Mouse (Mus musculus) midbrain, embryonic 15.5 days (tissue): ENCODE results near the gene Cchcr1. TPM values are rescaled to one million over a fixed set of nuclear protein-coding genes. Genes with fewer than 3 reads are reported as not detected.
A peak's percentile ranks its signal among the peaks of the same experiment; 100 is the strongest.

Experiments
- ATAC-seq: fragments of 200-750 bp; cut with Nextera tagmentation; replicated peaks from 2 replicates; pipeline ENCODE4 v1.8.0; 2017; ENCODE audit warnings: moderate TSS enrichment
- H3K27ac ChIP-seq: fragments of 300-500 bp; sonication (generic); 2 replicates; pipeline ENCODE4 v1.5.1; 2015; ENCODE audit warnings: mild to moderate bottlenecking, inconsistent platforms
- H3K27me3 ChIP-seq: fragments of 300-500 bp; sonication (generic); replicated peaks from 2 replicates; pipeline ENCODE4 v1.6.1; 2015; ENCODE audit warnings: inconsistent platforms
- H3K36me3 ChIP-seq: fragments of 300-500 bp; sonication (generic); replicated peaks from 2 replicates; pipeline ENCODE4 v1.6.1; 2015; ENCODE audit warnings: inconsistent platforms
- H3K4me1 ChIP-seq: fragments of 300-500 bp; sonication (generic); 2 replicates; pipeline ENCODE4 v1.6.1; 2015; ENCODE audit warnings: inconsistent platforms
- H3K4me2 ChIP-seq: fragments of 300-500 bp; sonication (generic); 2 replicates; pipeline ENCODE4 v1.6.1; 2015; ENCODE audit warnings: inconsistent platforms, mild to moderate bottlenecking, moderate library complexity
- H3K4me3 ChIP-seq: fragments of 300-500 bp; sonication (generic); 2 replicates; pipeline ENCODE4 v1.5.1; 2015; ENCODE audit warnings: mild to moderate bottlenecking, inconsistent platforms
- H3K9ac ChIP-seq: fragments of 300-500 bp; sonication (generic); 2 replicates; pipeline ENCODE4 v1.6.1; 2015; ENCODE audit warnings: mild to moderate bottlenecking, inconsistent platforms
- H3K9me3 ChIP-seq: fragments of 300-500 bp; sonication (generic); 2 replicates; pipeline ENCODE4 v1.6.1; 2016; ENCODE audit warnings: inconsistent platforms
- WGBS: fragments of 180-500 bp; shearing (Covaris S2); methylation state at CpG from one replicate; pipeline ENCODE4 v1.1.7; 2015; ENCODE audit warnings: mixed read lengths; 5-methylcytosine and 5-hydroxymethylcytosine counted together
- polyA plus RNA-seq: library from polyadenylated mRNA; unstranded; fragments of >200 nt; fragmentation: Nextera tagmentation; extraction: Ambion mirVana; gene quantifications from 2 replicates; pipeline ENCODE4 v1.2.1, GENCODE M21; 2015

Cchcr1 gene
- polyA plus RNA-seq, 1 experiment from 2014 or later, result 3.7 TPM

DNA sequence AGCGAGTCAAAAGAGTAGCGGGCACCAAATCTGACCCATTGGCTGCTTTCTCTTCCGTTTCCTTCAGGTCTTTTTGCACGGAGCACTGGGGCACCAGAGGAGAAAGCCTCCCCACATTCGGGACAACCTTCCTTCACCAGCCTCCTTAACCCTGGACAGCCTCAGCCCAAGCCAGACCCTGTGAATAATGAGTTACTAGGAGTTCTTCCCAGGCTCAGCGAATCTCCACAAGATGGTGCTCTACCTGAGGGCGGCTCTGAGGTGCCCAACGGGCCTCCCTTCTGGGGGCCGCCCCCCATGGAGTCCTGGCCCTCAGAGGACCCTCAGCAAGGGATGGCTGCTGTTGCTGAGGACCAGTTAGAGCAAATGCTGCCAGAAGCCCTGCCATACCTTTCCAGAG lies 50.9 kb downstream of the Cchcr1 start:
- H3K9ac ChIP-seq, result no peak overlapping the region
- peaks cover 13% of the 10 kb centered on the region for H3K4me1 ChIP-seq
- no peak overlapping the region for H3K4me2 ChIP-seq
- H3K9me3 ChIP-seq, result no peaks in the 10 kb centered on the region
- H3K4me3 ChIP-seq, result no peak overlapping the region
- H3K27me3 ChIP-seq, result peaks cover 12% of the 10 kb centered on the region; the same call in 1 of the 2 replicates
- no peaks in the 10 kb centered on the region for H3K36me3 ChIP-seq
- H3K27ac ChIP-seq, result no peak overlapping the region
- ATAC-seq, result no peak
- 27% methylated on average over 9 of the region's 9 CpGs for WGBS

DNA sequence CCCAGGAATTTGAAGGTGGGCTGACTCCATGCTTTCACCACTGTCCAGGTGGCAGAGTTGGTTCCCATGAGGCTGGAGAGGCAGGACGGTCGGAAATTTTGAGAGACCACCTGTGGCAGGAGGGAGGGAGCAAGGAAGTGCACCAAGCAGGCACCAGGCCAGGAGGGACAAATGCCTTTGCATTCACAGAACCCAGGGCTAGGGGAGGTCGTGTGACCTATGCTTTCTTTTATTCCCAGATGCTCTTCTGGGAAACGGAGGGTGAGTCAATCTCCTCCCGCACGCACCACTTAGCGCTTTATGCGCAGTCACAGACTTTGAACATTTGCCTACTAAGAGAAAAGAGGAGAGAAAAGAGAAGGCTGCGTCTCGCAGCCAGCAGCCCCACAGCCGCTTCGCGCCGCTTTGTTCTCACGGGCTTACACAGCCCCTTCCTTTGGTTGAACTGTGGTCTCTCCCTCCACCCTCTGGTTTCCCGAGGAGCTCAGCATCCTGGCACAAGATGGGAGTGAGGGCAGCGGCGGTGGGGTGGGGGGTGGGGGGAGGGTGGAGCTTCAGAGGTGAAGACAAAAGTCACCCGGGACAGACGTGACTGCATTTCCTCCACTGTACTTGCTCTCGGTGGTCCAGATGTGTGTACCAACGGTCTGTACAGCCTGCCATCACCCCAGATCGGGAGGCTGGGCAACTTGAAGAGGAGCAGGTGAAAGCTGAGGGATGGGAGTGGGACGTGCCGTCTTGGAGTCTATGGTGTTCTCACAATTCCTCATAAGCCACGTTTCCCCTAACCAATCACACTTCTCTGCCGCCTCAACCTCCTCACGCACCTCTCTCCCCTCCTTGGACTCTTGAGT lies 52.4 kb downstream of the Cchcr1 start:
- peak overlapping the region; percentile 31 for H3K4me3 ChIP-seq
- peaks cover 13% of the 10 kb centered on the region for H3K4me1 ChIP-seq
- H3K27me3 ChIP-seq, result peaks cover 12% of the 10 kb centered on the region; the same call in 1 of the 2 replicates
- no peaks in the 10 kb centered on the region for H3K36me3 ChIP-seq
- H3K27ac ChIP-seq, result no peak overlapping the region
- H3K9me3 ChIP-seq, result no peaks in the 10 kb centered on the region
- peak overlapping the region; percentile 63 for H3K4me2 ChIP-seq
- WGBS, result 2% methylated on average over 28 of the region's 28 CpGs
- peak; percentile 66; the same call in 1 of the 2 replicates for ATAC-seq
- peak overlapping the region; percentile 27; the same call in 1 of the 2 replicates for H3K9ac ChIP-seq

DNA sequence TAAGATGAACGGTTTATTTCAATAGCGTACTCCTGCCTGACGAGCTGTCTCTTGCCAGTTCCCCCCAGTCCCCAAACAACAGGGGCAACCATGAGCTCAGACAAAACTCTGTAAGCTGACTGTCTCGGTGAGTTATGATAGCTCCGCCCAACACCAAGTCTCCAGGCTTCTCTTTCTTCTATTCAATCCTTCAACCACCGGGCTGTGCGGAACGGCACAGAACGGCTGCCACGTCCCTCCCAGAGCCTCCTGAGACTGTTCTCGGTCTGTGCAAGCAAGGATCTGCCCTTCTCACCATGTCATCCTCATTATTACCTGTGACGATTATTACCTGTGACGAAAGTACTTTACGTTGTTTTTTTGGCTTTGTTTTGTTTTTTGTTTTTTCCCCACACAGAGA lies 53.9 kb downstream of the Cchcr1 start:
- Histone ChIP-seq H3K9me3 (no peaks in the 10 kb centered on the region), H3K27me3 (peaks cover 12% of the 10 kb centered on the region; the same call in 1 of the 2 replicates), H3K27ac (no peak overlapping the region), H3K4me3 (no peak overlapping the region), H3K36me3 (no peaks in the 10 kb centered on the region), H3K4me1 (peaks cover 13% of the 10 kb centered on the region), H3K9ac (no peak overlapping the region), H3K4me2 (no peak overlapping the region)
- no peak for ATAC-seq
- 71% methylated on average over 14 of the region's 14 CpGs for WGBS

DNA sequence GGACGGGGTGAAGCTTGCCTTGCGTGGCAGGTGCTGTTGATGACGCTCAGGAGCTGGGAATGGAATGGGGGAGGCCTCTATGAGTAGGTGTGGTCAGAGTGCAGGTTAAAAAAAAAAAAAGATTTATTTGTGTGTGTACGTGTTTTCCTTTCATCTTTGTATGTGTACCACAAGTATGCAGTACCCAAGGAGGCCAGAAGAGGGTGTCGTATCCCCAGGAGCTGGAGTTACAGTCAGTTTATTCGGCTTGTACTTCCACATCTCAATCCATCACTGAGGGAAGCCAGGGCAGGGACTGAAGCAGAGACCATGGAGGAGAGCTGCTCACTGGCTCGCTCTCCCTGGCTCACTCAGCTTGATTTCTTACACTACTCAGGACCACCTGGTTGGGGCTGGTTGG lies 54.6 kb downstream of the Cchcr1 start:
- peaks cover 13% of the 10 kb centered on the region for H3K4me1 ChIP-seq
- H3K9me3 ChIP-seq, result no peaks in the 10 kb centered on the region
- peaks cover 12% of the 10 kb centered on the region; the same call in 1 of the 2 replicates for H3K27me3 ChIP-seq
- H3K36me3 ChIP-seq, result no peaks in the 10 kb centered on the region
- WGBS, result 98% methylated on average over 7 of the region's 7 CpGs
- H3K27ac ChIP-seq, result no peak overlapping the region
- H3K4me2 ChIP-seq, result no peak overlapping the region
- no peak overlapping the region for H3K9ac ChIP-seq
- no peak for ATAC-seq
- H3K4me3 ChIP-seq, result no peak overlapping the region

DNA sequence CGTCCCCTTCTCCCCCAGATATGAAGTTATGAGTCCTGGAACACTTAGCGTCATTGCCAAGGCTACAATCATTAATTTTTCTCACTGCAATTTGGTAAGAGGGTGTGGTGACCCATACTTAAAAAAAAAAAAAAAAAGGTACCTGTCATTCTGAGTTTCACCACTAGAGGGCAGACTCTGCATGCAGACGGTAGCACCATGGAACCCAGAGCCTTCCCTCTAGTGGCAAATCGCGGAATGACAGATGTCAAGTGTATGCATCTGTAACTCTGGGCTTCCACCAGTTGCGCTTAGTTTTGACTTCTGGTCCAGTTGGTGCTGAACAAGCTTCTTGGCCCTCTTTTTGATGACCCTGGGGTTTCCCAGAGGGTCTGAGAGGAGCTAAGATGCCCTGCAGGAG lies 61.3 kb downstream of the Cchcr1 start:
- Histone ChIP-seq H3K9ac (no peak overlapping the region), H3K4me1 (no peaks in the 10 kb centered on the region), H3K27ac (no peak overlapping the region), H3K4me2 (no peak overlapping the region), H3K9me3 (no peaks in the 10 kb centered on the region), H3K36me3 (no peaks in the 10 kb centered on the region), H3K27me3 (no peaks in the 10 kb centered on the region), H3K4me3 (no peak overlapping the region)
- WGBS, result 18% methylated on average over 6 of the region's 6 CpGs
- no peak for ATAC-seq

Other genes starting within 250 kb of the Cchcr1 start
- 0.54 and 0.70 TPM in 2 replicates for gene H2-Q1, start 196.7 kb upstream of the Cchcr1 start, polyA plus RNA-seq
- gene H2-Q2, start 174.9 kb upstream of the Cchcr1 start, polyA plus RNA-seq, result 3.0 and 3.8 TPM in 2 replicates
- 0.88 and 1.3 TPM in 2 replicates for gene H2-Q4, start 137.5 kb upstream of the Cchcr1 start, polyA plus RNA-seq
- gene H2-Q6, start 92.2 kb upstream of the Cchcr1 start, polyA plus RNA-seq, result 0.89 and 1.1 TPM in 2 replicates
- 2.7 and 4.0 TPM in 2 replicates for gene H2-Q7, start 77.9 kb upstream of the Cchcr1 start, polyA plus RNA-seq
- gene H2-Q10, start 47.0 kb upstream of the Cchcr1 start, polyA plus RNA-seq, result 0.26 and 1.6 TPM in 2 replicates
- gene Pou5f1, start 11.1 kb upstream of the Cchcr1 start, polyA plus RNA-seq, result 0.12 TPM in 1 of 2 replicates, not detected in the other
- gene Tcf19, start 276 bp upstream of the Cchcr1 start, polyA plus RNA-seq, result 10.8 and 13.1 TPM in 2 replicates
- gene Psors1c2, start 16.1 kb downstream of the Cchcr1 start, polyA plus RNA-seq, result 0.56 and 0.96 TPM in 2 replicates
- 0.06 TPM in 2 replicates for gene Cdsn, start 35.0 kb downstream of the Cchcr1 start, polyA plus RNA-seq
- gene 2300002M23Rik, start 50.4 kb downstream of the Cchcr1 start, polyA plus RNA-seq, result not detected in 2 replicates
- gene Sfta2, start 84.4 kb downstream of the Cchcr1 start, polyA plus RNA-seq, result not detected in 2 replicates
- not detected in 2 replicates for gene Gm9573, start 109.5 kb downstream of the Cchcr1 start, polyA plus RNA-seq
- not detected in 2 replicates for gene Mucl3, start 126.6 kb downstream of the Cchcr1 start, polyA plus RNA-seq
- 16.3 and 16.5 TPM in 2 replicates for gene Vars2, start 150.5 kb downstream of the Cchcr1 start, polyA plus RNA-seq
- 27.6 and 29.5 TPM in 2 replicates for gene Gtf2h4, start 156.6 kb downstream of the Cchcr1 start, polyA plus RNA-seq
- gene Ddr1, start 187.5 kb downstream of the Cchcr1 start, polyA plus RNA-seq, result 107 and 118 TPM in 2 replicates